Mouse (Mus musculus): ENCODE measurements at regions not wholly inside any gene's neighbourhood (a gene's known extent, or its start where the extent isn't known, plus 50 kb on each side); places are given as distances from the start of the nearest gene placed in this dataset.

- DNase-seq = no peak
These were observed 62.0 kb upstream of the Rtl1 start for GRCm38 (mm10) chr12:109662179-109662578.

GRCm38 (mm10) chr12:109674766-109675165 is 74.6 kb upstream of the Rtl1 start:
- no peak for DNase-seq

- DNase-seq = no peak
These were observed 93.9 kb upstream of the Rtl1 start for GRCm38 (mm10) chr12:109694046-109694445.

- DNase-seq = peak; percentile 94 to 97
These were observed 94.8 kb upstream of the Rtl1 start for GRCm38 (mm10) chr12:109694801-109695430.

GRCm38 (mm10) chr12:109706820-109707219 is 106.7 kb upstream of the Rtl1 start:
- peak in 1 of 2 experiments; percentile 2 for DNase-seq

- DNase-seq = peak; percentile 76 to 81
These were observed 109.5 kb upstream of the Rtl1 start for GRCm38 (mm10) chr12:109709661-109710060.

GRCm38 (mm10) chr12:109711392-109711791 is 111.3 kb upstream of the Rtl1 start:
- DNase-seq = peak in 1 of 2 experiments; percentile 2

GRCm38 (mm10) chr12:109711946-109712345 is 111.8 kb upstream of the Rtl1 start:
- peak; percentile 87 to 89 for DNase-seq

GRCm38 (mm10) chr12:109712386-109712785 is 112.3 kb upstream of the Rtl1 start:
- peak; percentile 68 to 73 for DNase-seq

- no peak for DNase-seq
These were observed 112.9 kb upstream of the Rtl1 start for GRCm38 (mm10) chr12:109713041-109713440.

- DNase-seq = no peak
These were observed 113.9 kb upstream of the Rtl1 start for GRCm38 (mm10) chr12:109714061-109714460.

- no peak for DNase-seq
These were observed 116.9 kb upstream of the Rtl1 start for GRCm38 (mm10) chr12:109716991-109717390.

- DNase-seq = no peak
These were observed 117.9 kb upstream of the Rtl1 start for GRCm38 (mm10) chr12:109718036-109718435.

GRCm38 (mm10) chr12:109738201-109738600 is 138.1 kb upstream of the Rtl1 start:
- no peak for DNase-seq

- DNase-seq = no peak
These were observed 138.8 kb upstream of the Rtl1 start for GRCm38 (mm10) chr12:109738911-109739310.

- DNase-seq = no peak
These were observed 142.4 kb upstream of the Rtl1 start for GRCm38 (mm10) chr12:109742486-109742885.

- no peak for DNase-seq
These were observed 143.0 kb upstream of the Rtl1 start for GRCm38 (mm10) chr12:109743036-109743650.

GRCm38 (mm10) chr12:109744186-109744585 is 144.1 kb upstream of the Rtl1 start:
- DNase-seq = no peak

GRCm38 (mm10) chr12:109745731-109746484 is 145.8 kb upstream of the Rtl1 start:
- no peak for DNase-seq

GRCm38 (mm10) chr12:109747201-109747600 is 147.1 kb upstream of the Rtl1 start:
- DNase-seq = no peak

GRCm38 (mm10) chr12:109747776-109748175 is 147.6 kb upstream of the Rtl1 start:
- no peak for DNase-seq

- no peak for DNase-seq
These were observed 148.4 kb upstream of the Rtl1 start for GRCm38 (mm10) chr12:109748326-109749059.

GRCm38 (mm10) chr12:109749256-109749655 is 149.1 kb upstream of the Rtl1 start:
- DNase-seq = no peak
